Mouse (Mus musculus): ENCODE measurements at regions not wholly inside any gene's neighbourhood (a gene's known extent, or its start where the extent isn't known, plus 50 kb on each side); places are given as distances from the start of the nearest gene placed in this dataset.

DNA sequence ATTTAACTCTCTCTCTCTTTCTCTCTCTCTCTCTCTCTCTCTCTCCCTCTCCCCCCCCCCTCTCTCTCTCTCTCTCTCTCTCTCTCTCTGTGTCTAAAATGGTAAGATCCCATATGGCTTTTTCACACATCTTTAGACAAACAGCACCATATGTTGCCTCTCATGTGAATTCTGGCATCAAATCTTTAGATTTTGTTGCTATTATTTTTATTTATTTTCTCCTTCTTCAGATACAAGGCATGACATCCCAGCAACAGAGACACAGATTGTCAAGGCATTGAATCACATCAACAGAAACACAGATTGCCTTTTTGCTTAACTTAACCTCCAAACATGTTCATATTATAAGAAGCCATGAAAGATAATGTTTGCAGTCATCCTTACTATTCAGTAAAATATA, 85.6 kb downstream of the Alg10b start:
- no peak overlapping the region for H3K4me2 ChIP-seq (ENCODE audit: low read depth, low read length)
- H3K4me1 ChIP-seq (ENCODE audit: control insufficient read depth, insufficient read depth, low read length): no peaks in the 10 kb centered on the region

DNA sequence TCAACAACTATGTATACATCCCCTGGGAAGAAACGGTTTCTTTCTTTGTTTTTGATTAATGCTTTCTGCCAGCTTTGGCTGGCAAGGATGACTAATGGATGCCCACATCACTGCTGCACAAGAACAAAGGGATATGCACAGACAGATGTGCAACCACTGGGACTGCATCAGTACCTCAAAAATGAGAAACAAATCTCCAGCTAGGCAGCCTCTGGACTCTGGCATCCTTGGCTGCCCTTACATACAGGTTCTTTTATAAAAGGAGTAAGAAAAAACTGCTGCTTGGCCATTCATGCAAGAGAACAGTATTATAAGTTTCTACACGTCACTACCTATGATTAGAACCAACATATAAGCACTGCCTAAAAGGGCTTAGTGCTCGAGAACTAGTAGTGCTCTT, 97.7 kb downstream of the Alg10b start:
- 65% methylated on average over 3 of the region's 3 CpGs for WGBS
- Histone ChIP-seq H3K4me3 (ENCODE audit: low read depth, low read length) (no peak overlapping the region), H3K4me2 (ENCODE audit: low read depth, low read length) (no peak overlapping the region), H3K9me3 (replicated peaks; ENCODE audit: control insufficient read depth, low read length) (no peaks in the 10 kb centered on the region), H3K27me3 (ENCODE audit: control insufficient read depth, insufficient read depth, low read length) (no peaks in the 10 kb centered on the region), H3K9ac (replicated peaks; ENCODE audit: low read length) (no peak overlapping the region), H3K27ac (replicated peaks; ENCODE audit: low read depth, low read length) (no peak overlapping the region), H3K36me3 (replicated peaks; ENCODE audit: control insufficient read depth, insufficient read depth, low read depth, low read length) (no peaks in the 10 kb centered on the region), H3K4me1 (ENCODE audit: control insufficient read depth, insufficient read depth, low read length) (no peaks in the 10 kb centered on the region)
- DNase-seq (ENCODE audit: low spot score) (no peak), ATAC-seq (replicated peaks; ENCODE audit: insufficient number of reproducible peaks, low FRiP score, low TSS enrichment, low read depth) (no peak)

More for the DNA sequence above, 85.6 kb downstream of the Alg10b start:
- Histone ChIP-seq H3K36me3 (replicated peaks; ENCODE audit: control insufficient read depth, insufficient read depth, low read depth, low read length) (no peaks in the 10 kb centered on the region), H3K27me3 (ENCODE audit: control insufficient read depth, insufficient read depth, low read length) (no peaks in the 10 kb centered on the region), H3K9ac (replicated peaks; ENCODE audit: low read length) (no peak overlapping the region), H3K27ac (replicated peaks; ENCODE audit: low read depth, low read length) (no peak overlapping the region), H3K9me3 (replicated peaks; ENCODE audit: control insufficient read depth, low read length) (no peaks in the 10 kb centered on the region), H3K4me3 (ENCODE audit: low read depth, low read length) (no peak overlapping the region)
- ATAC-seq (replicated peaks; ENCODE audit: insufficient number of reproducible peaks, low FRiP score, low TSS enrichment, low read depth): no peak
- no peak for DNase-seq (ENCODE audit: low spot score)

DNA sequence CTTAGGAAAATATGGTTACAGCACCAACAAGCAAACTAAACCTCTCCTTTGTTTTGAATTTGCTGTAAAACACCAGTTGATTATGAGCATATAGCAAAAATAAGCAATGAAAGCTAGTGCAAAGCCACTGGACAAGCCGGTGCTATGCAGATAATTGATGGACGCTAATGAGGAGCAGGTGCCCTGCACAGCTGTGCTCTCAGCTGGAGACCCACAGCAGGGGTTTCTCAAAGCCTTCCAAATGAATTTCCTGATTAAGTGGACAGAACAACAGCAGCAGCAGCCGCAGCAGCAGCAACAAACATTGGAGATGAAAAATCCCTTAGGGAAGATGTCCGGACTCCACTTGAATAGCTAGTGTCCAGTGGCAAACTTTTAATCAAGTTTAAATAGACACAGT, 109.2 kb downstream of the Alg10b start:
- Histone ChIP-seq H3K4me1 (ENCODE audit: control insufficient read depth, insufficient read depth, low read length) (no peaks in the 10 kb centered on the region), H3K4me3 (ENCODE audit: low read depth, low read length) (no peak overlapping the region), H3K36me3 (replicated peaks; ENCODE audit: control insufficient read depth, insufficient read depth, low read depth, low read length) (no peaks in the 10 kb centered on the region), H3K9ac (replicated peaks; ENCODE audit: low read length) (no peak overlapping the region), H3K27ac (replicated peaks; ENCODE audit: low read depth, low read length) (no peak overlapping the region), H3K4me2 (ENCODE audit: low read depth, low read length) (no peak overlapping the region), H3K27me3 (ENCODE audit: control insufficient read depth, insufficient read depth, low read length) (no peaks in the 10 kb centered on the region), H3K9me3 (replicated peaks; ENCODE audit: control insufficient read depth, low read length) (no peaks in the 10 kb centered on the region)
- DNase-seq (ENCODE audit: low spot score) (peak; percentile 63), ATAC-seq (replicated peaks; ENCODE audit: insufficient number of reproducible peaks, low FRiP score, low TSS enrichment, low read depth) (peak; percentile 73; the same call in 1 of the 2 replicates)
- WGBS: 4% methylated on average over 4 of the region's 4 CpGs

DNA sequence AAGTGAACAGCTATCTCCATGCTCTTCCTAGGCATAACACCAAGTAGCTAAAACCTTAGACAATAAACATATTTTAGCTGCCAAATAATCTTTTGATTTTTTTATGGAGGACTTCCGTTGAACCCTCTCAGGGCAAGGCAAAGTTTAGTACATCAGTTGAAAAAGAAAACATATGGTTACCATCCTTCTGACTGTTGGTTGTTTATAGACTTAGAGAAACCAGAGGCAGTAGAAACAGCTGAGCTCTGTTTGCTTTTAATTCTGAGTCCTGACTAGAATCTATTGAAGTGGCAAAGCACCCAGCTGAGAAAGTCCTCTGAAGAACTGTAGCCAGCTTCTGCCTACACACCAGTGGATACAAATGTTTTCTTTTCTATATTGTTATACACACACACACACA, 109.7 kb downstream of the Alg10b start:
- Histone ChIP-seq H3K36me3 (replicated peaks; ENCODE audit: control insufficient read depth, insufficient read depth, low read depth, low read length) (no peaks in the 10 kb centered on the region), H3K4me1 (ENCODE audit: control insufficient read depth, insufficient read depth, low read length) (no peaks in the 10 kb centered on the region), H3K9ac (replicated peaks; ENCODE audit: low read length) (no peak overlapping the region), H3K9me3 (replicated peaks; ENCODE audit: control insufficient read depth, low read length) (no peaks in the 10 kb centered on the region), H3K27ac (replicated peaks; ENCODE audit: low read depth, low read length) (no peak overlapping the region), H3K4me3 (ENCODE audit: low read depth, low read length) (no peak overlapping the region), H3K27me3 (ENCODE audit: control insufficient read depth, insufficient read depth, low read length) (no peaks in the 10 kb centered on the region), H3K4me2 (ENCODE audit: low read depth, low read length) (no peak overlapping the region)
- ATAC-seq (replicated peaks; ENCODE audit: insufficient number of reproducible peaks, low FRiP score, low TSS enrichment, low read depth) (no peak), DNase-seq (ENCODE audit: low spot score) (peak; percentile 31)
- WGBS: 35% methylated on average over 1 of the region's 1 CpGs

DNA sequence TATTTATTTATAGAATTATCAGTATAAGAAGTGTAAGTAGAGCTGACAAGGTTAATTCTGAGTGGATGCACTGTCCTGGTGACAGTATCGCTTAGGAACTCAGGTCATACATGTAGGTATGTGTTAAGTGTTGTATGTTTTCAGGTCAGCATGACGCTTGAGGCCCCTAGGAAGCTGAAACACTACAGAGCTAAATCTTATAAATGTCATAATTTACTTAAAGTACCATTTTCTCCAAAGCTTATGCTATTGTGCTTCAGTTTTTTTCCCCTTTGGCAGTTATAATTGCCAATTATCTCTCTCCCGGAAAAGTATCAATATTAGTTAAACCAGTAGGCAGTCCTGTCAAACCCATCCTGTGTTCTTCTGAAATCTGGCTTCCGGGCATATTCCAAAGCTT, 110.3 kb downstream of the Alg10b start:
- Histone ChIP-seq H3K27me3 (ENCODE audit: control insufficient read depth, insufficient read depth, low read length) (no peaks in the 10 kb centered on the region), H3K9me3 (replicated peaks; ENCODE audit: control insufficient read depth, low read length) (no peaks in the 10 kb centered on the region), H3K36me3 (replicated peaks; ENCODE audit: control insufficient read depth, insufficient read depth, low read depth, low read length) (no peaks in the 10 kb centered on the region), H3K4me1 (ENCODE audit: control insufficient read depth, insufficient read depth, low read length) (no peaks in the 10 kb centered on the region), H3K27ac (replicated peaks; ENCODE audit: low read depth, low read length) (no peak overlapping the region), H3K4me3 (ENCODE audit: low read depth, low read length) (no peak overlapping the region), H3K9ac (replicated peaks; ENCODE audit: low read length) (no peak overlapping the region), H3K4me2 (ENCODE audit: low read depth, low read length) (no peak overlapping the region)
- no peak for ATAC-seq (replicated peaks; ENCODE audit: insufficient number of reproducible peaks, low FRiP score, low TSS enrichment, low read depth)
- no peak for DNase-seq (ENCODE audit: low spot score)
- WGBS: 70% methylated on average over 4 of the region's 4 CpGs

DNA sequence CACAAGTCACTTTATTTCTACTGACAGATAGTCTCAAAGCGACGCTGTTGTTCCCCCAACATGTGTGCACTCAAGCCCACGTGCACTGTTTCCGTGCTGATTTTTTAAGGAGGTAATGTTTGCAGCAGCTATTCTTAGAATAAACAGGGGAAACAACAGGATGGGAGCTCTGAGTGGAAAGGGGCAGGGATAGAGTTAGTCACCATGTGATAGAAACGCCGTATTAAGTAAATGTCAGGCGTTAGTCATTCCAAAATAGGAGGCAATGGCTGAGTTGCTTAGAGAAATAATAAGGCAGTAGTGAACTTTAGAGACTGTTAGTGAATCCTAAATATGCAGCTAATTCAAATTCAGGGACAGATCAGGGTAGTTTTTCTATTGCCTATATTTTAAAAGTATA, 111.4 kb downstream of the Alg10b start:
- Histone ChIP-seq H3K36me3 (replicated peaks; ENCODE audit: control insufficient read depth, insufficient read depth, low read depth, low read length) (no peaks in the 10 kb centered on the region), H3K4me1 (ENCODE audit: control insufficient read depth, insufficient read depth, low read length) (no peaks in the 10 kb centered on the region), H3K27me3 (ENCODE audit: control insufficient read depth, insufficient read depth, low read length) (no peaks in the 10 kb centered on the region), H3K9me3 (replicated peaks; ENCODE audit: control insufficient read depth, low read length) (no peaks in the 10 kb centered on the region), H3K27ac (replicated peaks; ENCODE audit: low read depth, low read length) (no peak overlapping the region), H3K4me3 (ENCODE audit: low read depth, low read length) (no peak overlapping the region), H3K9ac (replicated peaks; ENCODE audit: low read length) (no peak overlapping the region), H3K4me2 (ENCODE audit: low read depth, low read length) (no peak overlapping the region)
- ATAC-seq (replicated peaks; ENCODE audit: insufficient number of reproducible peaks, low FRiP score, low TSS enrichment, low read depth) (no peak), DNase-seq (ENCODE audit: low spot score) (no peak)
- WGBS: 76% methylated on average over 7 of the region's 7 CpGs

DNA sequence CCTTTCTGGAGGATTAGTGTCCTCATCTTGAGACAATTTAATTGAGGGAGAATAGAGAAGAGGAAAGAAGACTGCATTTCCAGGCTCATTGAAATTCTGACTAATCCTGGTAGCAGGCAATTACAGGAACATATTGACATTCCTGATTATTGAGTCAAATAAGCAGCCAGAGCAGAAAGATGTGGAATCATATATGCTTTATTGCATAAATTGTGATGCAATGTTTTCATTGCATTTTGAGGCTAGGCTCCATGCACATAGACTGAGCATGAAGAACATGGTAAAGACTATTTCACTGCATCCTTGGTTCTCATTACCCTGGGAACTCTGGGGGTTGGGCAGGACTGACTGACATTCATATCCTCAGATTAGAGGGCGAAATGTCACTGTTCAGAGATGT, 116.0 kb downstream of the Alg10b start:
- H3K4me3 ChIP-seq (ENCODE audit: low read depth, low read length): no peak overlapping the region
- ATAC-seq (replicated peaks; ENCODE audit: insufficient number of reproducible peaks, low FRiP score, low TSS enrichment, low read depth) (no peak), DNase-seq (ENCODE audit: low spot score) (no peak)
- no peak overlapping the region for H3K9ac ChIP-seq (replicated peaks; ENCODE audit: low read length)
- no peak overlapping the region for H3K4me2 ChIP-seq (ENCODE audit: low read depth, low read length)
- H3K27ac ChIP-seq (replicated peaks; ENCODE audit: low read depth, low read length): no peak overlapping the region
- H3K27me3 ChIP-seq (ENCODE audit: control insufficient read depth, insufficient read depth, low read length): no peaks in the 10 kb centered on the region
- H3K4me1 ChIP-seq (ENCODE audit: control insufficient read depth, insufficient read depth, low read length): no peaks in the 10 kb centered on the region
- no peaks in the 10 kb centered on the region for H3K9me3 ChIP-seq (replicated peaks; ENCODE audit: control insufficient read depth, low read length)
- 85% methylated on average over 1 of the region's 1 CpGs for WGBS
- H3K36me3 ChIP-seq (replicated peaks; ENCODE audit: control insufficient read depth, insufficient read depth, low read depth, low read length): no peaks in the 10 kb centered on the region

DNA sequence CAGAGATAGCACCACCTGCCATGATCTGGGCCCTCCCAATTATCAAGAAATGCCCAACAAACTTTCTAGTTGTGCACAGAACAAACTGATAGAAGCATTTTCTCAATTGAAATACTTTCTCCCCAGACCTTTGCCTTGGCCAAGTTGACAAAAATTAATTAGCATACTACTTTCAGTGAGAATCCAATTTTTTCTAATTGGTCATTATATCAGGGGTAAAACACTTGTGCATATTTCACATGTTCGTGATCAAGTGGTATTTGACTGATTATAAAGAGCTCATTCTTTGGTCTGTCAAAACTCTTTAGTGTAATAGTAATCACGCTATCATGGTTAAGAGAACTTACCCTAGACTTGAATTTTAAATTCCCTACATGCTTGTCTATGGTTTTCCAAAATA, 117.2 kb downstream of the Alg10b start:
- H3K4me1 ChIP-seq (ENCODE audit: control insufficient read depth, insufficient read depth, low read length): no peaks in the 10 kb centered on the region
- H3K4me2 ChIP-seq (ENCODE audit: low read depth, low read length): no peak overlapping the region
- H3K4me3 ChIP-seq (ENCODE audit: low read depth, low read length): no peak overlapping the region
- no peak for ATAC-seq (replicated peaks; ENCODE audit: insufficient number of reproducible peaks, low FRiP score, low TSS enrichment, low read depth)
- WGBS: 87% methylated on average over 2 of the region's 2 CpGs
- no peak overlapping the region for H3K9ac ChIP-seq (replicated peaks; ENCODE audit: low read length)
- no peak overlapping the region for H3K27ac ChIP-seq (replicated peaks; ENCODE audit: low read depth, low read length)
- H3K27me3 ChIP-seq (ENCODE audit: control insufficient read depth, insufficient read depth, low read length): no peaks in the 10 kb centered on the region
- no peak for DNase-seq (ENCODE audit: low spot score)
- no peaks in the 10 kb centered on the region for H3K36me3 ChIP-seq (replicated peaks; ENCODE audit: control insufficient read depth, insufficient read depth, low read depth, low read length)
- no peaks in the 10 kb centered on the region for H3K9me3 ChIP-seq (replicated peaks; ENCODE audit: control insufficient read depth, low read length)

DNA sequence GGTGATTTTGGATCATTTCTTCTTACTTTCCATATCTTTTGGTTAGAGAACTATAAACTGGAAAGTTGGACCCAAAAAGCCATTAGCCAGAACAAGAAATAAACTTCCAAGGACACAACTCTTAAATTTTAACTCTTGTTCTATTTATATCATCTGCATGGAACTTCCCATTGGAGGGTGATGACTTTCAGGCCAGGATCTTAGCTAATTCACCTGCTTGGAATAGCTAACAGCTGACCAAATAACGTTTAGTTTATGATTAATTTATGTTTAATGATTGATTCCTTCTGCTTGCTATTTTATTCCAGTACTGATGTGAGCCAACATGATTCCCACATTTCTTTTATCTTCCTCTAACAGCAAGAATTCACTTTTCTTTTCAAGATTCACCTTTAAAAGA, 119.7 kb downstream of the Alg10b start:
- Histone ChIP-seq H3K4me3 (ENCODE audit: low read depth, low read length) (no peak overlapping the region), H3K4me1 (ENCODE audit: control insufficient read depth, insufficient read depth, low read length) (no peaks in the 10 kb centered on the region), H3K27ac (replicated peaks; ENCODE audit: low read depth, low read length) (no peak overlapping the region), H3K4me2 (ENCODE audit: low read depth, low read length) (no peak overlapping the region), H3K27me3 (ENCODE audit: control insufficient read depth, insufficient read depth, low read length) (no peaks in the 10 kb centered on the region), H3K9me3 (replicated peaks; ENCODE audit: control insufficient read depth, low read length) (no peaks in the 10 kb centered on the region), H3K36me3 (replicated peaks; ENCODE audit: control insufficient read depth, insufficient read depth, low read depth, low read length) (no peaks in the 10 kb centered on the region), H3K9ac (replicated peaks; ENCODE audit: low read length) (no peak overlapping the region)
- 56% methylated on average over 1 of the region's 1 CpGs for WGBS
- DNase-seq (ENCODE audit: low spot score) (no peak), ATAC-seq (replicated peaks; ENCODE audit: insufficient number of reproducible peaks, low FRiP score, low TSS enrichment, low read depth) (no peak)

Measured in embryonic facial prominence, embryonic 11.5 days (tissue).